Mouse (Mus musculus) monocyte, adult 2 months (primary cell): ENCODE data around the gene Mars.

Experiments used
- DNase-seq, 2 experiments: peaks; one replicate each; pipeline ENCODE4 v3.0.0; 2022; ENCODE audit warnings: low spot score in 2 of 2, low read depth in 1 of 2

The Mars gene

GRCm38 (mm10) chr10:127311476-127312355, at the start of gene Mars:
Gene Mars (minus strand): TSS chr10:127311786.
- peak; percentile 79 to 84 for DNase-seq

GRCm38 (mm10) chr10:127360714-127361113, 49.1 kb upstream of the Mars start:
- no peak for DNase-seq

GRCm38 (mm10) chr10:127355336-127355735, 43.8 kb upstream of the Mars start:
- DNase-seq, result no peak

GRCm38 (mm10) chr10:127353909-127354895, 42.6 kb upstream of the Mars start, which contains the start of gene Inhbe:
Gene Inhbe (minus strand): TSS chr10:127354411.
- no peak for DNase-seq

GRCm38 (mm10) chr10:127352766-127353165, 41.2 kb upstream of the Mars start:
- no peak for DNase-seq

GRCm38 (mm10) chr10:127352187-127352586, 40.6 kb upstream of the Mars start:
- DNase-seq, result no peak

- no peak for DNase-seq
Measured at GRCm38 (mm10) chr10:127351719-127352118, 40.1 kb upstream of the Mars start.

GRCm38 (mm10) chr10:127351285-127351595, 39.7 kb upstream of the Mars start:
- DNase-seq, result no peak

- DNase-seq, result peak in 1 of 2 experiments; percentile 46
Measured at GRCm38 (mm10) chr10:127350594-127351284, 39.2 kb upstream of the Mars start.

GRCm38 (mm10) chr10:127349810-127350209, 38.2 kb upstream of the Mars start:
- DNase-seq, result no peak

- DNase-seq, result no peak
Measured at GRCm38 (mm10) chr10:127348957-127349356, 37.4 kb upstream of the Mars start.

- no peak for DNase-seq
Measured at GRCm38 (mm10) chr10:127346173-127346572, 34.6 kb upstream of the Mars start.

GRCm38 (mm10) chr10:127343029-127343428, 31.4 kb upstream of the Mars start:
- DNase-seq, result no peak

- DNase-seq, result peak in 1 of 2 experiments; percentile 71
Measured at GRCm38 (mm10) chr10:127341891-127342639, 30.5 kb upstream of the Mars start, which contains the start of gene Gli1. Gene Gli1 (minus strand): TSS chr10:127341974.

- no peak for DNase-seq
Measured at GRCm38 (mm10) chr10:127341360-127341690, 29.7 kb upstream of the Mars start.

- DNase-seq, result no peak
Measured at GRCm38 (mm10) chr10:127340577-127341359, 29.2 kb upstream of the Mars start.

GRCm38 (mm10) chr10:127339683-127340576, 28.3 kb upstream of the Mars start:
- DNase-seq, result no peak

GRCm38 (mm10) chr10:127338930-127339682, 27.5 kb upstream of the Mars start:
- DNase-seq, result peak; percentile 60 to 79
